Mouse (Mus musculus) spleen, adult 12 weeks (tissue): Measurements from ENCODE around the gene Rnf222.

ENCODE experiments used
- DNase-seq: peaks from one replicate; pipeline ENCODE4 v3.0.0; 2022; ENCODE audit warnings: low spot score

The Rnf222 gene

DNA sequence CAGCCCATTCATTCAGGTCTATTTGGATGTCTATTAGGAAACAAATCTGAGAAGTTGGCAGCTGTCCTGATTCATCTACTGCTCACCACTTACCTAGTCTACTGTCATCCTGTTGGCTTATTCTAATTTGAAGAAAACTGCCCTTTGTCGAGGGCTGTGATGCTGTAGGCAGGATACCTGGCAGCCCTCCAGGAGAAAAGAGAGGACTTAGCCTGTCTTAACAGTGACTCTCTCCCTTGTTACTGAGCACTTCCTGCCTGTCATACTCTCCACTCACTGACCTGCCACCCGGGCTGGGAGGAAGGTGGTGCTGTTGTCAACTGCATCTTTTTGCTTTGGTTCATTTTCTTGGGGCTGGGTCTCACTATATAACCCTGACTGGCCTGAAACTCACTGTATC lies 2.3 kb downstream of the Rnf222 start:
- no peak for DNase-seq

DNA sequence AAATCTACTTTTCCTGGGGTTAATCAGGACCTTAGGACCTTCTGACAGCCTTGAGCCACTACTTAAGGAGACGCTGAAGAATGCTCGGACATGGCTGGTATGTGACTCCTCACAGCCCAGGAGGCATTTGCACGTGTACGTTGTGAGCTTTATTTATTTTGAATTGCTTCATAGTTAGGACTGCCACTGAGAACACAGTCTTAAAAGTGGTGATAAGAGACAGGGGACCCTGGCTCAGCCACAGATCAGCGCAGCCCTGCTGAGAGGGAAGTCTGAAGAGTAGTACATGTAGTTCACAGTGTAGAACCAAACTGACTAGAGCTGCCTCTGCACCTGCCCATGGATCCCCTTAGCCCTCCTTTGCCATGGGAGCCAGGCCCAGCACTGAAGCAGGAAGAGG lies 3.5 kb downstream of the Rnf222 start:
- no peak for DNase-seq

DNA sequence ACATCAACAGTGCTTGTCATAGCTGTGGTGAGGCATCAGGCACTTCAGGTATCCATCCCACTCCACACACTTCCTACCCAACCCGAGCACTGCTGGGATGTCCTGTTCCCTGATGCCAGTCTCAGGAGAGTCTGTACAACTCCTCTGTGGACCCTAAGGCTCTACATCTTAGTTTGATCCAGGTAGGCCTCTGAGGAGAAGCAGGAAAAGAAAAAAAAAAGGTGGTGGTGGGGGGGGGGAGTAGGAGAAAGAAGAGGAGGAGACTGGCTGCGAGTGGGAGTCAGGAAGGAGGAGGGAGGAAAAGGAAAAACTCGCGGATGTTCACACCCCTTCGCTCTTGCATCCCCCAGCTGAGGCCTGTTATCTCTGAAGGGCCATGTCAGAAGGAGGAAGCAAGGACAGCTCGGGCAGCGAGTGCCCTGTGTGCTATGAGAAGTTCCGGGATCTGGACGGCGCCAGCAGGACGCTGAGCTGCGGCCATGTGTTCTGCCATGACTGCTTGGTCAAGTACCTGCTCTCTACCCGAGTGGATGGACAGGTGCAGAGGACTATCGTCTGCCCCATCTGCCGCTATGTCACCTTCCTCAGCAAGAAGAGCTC lies 4.0 kb downstream of the Rnf222 start:
- DNase-seq: no peak

DNA sequence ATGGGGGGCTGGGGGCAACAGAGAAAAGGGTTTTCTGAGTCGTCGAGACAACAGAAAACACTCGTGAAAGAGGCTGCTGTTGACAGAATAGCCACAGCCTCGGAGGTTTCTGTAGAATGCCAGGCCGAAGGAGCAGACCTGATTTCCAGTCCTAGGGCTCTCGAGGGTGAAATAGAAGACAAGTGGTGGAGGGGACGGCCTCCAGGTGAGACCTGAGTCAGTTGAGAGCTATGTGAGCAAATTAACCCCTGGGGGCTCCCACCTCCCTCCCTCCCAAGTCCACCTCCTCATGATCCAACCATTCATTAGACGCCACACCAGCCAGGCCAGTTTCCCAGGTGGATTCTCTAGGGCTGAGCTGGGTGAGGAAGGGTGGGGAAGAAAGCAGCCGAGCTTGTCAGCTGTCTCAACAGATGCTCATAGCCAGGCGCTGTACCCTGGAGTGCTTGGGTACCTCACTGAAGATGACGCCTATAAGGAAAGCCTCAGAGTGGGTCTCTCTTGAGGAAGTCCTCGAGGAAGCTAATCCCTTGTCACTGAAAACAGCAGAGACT lies 5.6 kb downstream of the Rnf222 start:
- no peak for DNase-seq

DNA sequence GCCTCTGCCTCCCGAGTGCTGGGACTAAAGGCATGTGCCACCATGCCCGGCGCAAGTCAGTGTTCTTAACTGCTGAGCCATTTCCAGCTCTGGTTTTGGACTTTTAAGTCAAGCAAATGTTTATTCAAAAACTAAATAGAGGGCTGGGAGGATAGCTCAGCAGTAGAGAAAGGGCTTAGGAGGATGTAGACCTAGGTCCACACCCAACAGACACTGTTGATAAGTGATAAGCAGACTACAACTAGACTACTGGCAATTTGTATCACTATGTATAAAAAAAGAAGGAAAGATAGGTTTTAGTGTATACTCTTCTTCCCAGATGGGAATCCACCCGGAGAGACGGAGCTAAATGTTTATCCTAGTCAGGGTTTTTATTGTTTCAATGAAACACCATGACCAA lies 7.9 kb downstream of the Rnf222 start:
- DNase-seq: no peak

- DNase-seq: no peak
These were observed 8.8 kb downstream of the Rnf222 start for GRCm38 (mm10) chr11:68897120-68897519.

DNA sequence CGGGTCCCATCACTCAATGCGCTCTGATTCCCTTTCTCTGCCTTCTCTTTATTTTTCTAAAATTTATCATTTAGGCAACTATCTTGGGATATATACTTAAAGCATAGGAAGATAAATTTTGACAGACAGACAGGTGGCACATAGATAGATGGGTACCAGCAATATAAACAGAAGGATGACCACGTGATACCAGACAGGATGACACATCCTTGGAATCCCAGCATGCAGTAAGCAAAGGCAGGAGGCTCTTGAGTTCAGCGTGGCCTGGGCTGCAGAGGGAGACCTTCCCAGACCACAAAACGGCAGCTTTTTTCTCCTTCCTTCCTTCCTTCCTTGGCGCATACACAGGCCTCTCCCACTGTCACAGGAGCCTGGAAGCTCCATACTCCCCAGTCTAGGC lies 9.5 kb downstream of the Rnf222 start:
- no peak for DNase-seq

- DNase-seq: no peak
These were observed 10.4 kb downstream of the Rnf222 start for GRCm38 (mm10) chr11:68898790-68899189.

DNA sequence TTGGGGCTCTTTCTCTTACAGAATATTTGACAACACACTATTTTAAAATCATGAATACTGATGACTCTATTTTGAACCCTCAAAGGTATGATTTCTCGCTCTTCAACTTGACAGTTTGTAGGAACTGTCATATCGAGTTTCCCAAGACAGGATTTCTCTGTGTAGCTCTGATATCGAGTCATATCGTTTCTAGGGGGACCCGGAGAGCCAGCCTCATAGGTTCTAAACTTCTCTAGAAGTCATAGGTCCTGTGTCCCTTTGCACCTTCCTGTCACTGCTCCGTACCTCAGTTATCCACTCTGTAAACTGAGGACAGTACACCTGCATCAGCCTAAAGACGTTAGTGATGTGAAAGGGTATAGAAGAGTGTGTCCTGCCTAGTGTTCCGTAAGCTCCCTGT lies 11.5 kb downstream of the Rnf222 start:
- no peak for DNase-seq

- no peak for DNase-seq
These were observed 12.4 kb downstream of the Rnf222 start for GRCm38 (mm10) chr11:68900519-68901350.

GRCm38 (mm10) chr11:68901351-68902046 lies 13.1 kb downstream of the Rnf222 start, which contains the start of gene Rpl26:
Gene Rpl26, plus strand, starts transcription at chr11:68901583.
- DNase-seq: peak; percentile 98

GRCm38 (mm10) chr11:68902047-68902364 lies 13.7 kb downstream of the Rnf222 start:
- DNase-seq: no peak

GRCm38 (mm10) chr11:68902367-68902766 lies 14.0 kb downstream of the Rnf222 start:
- no peak for DNase-seq

GRCm38 (mm10) chr11:68902823-68903222 lies 14.5 kb downstream of the Rnf222 start:
- no peak for DNase-seq

DNA sequence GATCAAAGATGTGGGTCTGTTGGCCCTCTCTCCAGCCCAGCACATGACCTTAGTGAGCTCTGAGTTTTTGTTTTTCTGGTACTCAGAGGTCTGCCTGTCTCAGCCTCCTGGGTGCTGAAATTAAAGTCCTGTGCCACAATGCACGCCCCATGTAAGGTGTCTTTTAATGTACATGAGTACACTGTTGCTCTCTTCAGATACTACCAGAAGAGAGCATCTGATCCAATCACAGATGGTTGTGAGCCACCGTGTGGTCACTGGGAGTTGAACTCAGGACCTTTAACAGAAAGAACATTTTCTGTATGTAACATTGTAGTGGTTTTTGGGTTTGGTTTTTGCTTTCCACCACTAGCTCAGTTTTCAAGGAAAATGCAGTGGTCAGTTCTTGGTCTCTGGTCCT lies 15.4 kb downstream of the Rnf222 start:
- DNase-seq: no peak

DNA sequence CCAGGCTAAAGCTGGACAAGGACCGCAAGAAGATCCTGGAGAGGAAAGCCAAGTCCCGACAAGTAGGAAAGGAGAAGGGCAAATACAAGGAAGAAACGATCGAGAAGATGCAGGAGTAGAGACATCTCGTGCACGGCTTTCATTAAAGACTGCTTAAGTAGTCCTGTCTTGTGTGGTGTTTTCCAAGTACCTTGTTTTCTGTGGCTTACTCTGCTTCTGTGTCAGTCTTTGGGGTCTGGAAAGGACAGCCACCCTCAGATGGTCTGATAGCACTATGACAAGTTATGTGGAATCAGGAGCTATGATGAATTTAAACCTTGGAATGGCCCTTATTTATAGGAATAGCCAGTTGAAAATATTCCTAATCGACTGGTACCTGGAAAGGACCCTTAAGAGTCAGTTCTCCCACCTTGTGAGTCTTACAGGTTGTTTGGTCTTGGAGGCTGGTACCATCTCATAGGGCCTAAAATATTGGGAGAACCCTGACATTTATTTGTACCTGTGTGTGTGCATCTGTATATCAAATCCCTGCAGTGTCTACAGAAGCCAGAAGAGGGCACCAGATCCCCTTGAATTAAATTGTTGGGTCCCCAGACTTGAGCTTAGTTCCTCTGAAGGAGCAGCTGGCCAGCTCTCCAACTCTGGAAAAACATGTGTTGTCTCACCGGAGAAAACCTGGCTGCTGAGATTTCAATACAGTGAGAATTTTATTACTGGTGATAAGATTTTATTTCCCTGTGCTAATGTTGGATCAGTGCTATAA lies 16.2 kb downstream of the Rnf222 start:
- peak; percentile 50 for DNase-seq

GRCm38 (mm10) chr11:68905138-68905531 lies 16.8 kb downstream of the Rnf222 start:
- no peak for DNase-seq

- DNase-seq: no peak
These were observed 17.5 kb downstream of the Rnf222 start for GRCm38 (mm10) chr11:68905665-68906460.

- no peak for DNase-seq
These were observed 18.1 kb downstream of the Rnf222 start for GRCm38 (mm10) chr11:68906461-68906790.

DNA sequence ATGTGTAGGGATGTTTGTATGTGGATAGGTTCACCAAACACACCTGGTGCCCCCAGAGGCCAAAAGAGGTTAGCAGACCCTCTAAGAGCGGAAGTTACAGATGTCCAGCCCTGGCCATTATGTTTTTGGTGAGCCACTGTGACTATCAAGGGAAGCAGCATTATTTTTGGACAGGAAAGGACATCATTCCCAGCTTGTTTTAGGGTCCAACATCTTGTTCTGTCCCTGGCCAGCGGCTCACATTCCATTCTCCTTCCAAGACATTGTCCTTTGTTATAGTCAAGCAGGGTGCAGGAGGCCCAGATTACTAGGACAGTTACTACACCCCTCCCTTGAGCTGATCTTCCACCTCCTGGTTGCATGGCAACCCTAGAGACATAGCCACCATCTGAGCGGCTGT lies 18.9 kb downstream of the Rnf222 start:
- DNase-seq: no peak

- DNase-seq: no peak
These were observed 20.6 kb downstream of the Rnf222 start for GRCm38 (mm10) chr11:68908846-68909503.
